Mouse (Mus musculus) adrenal gland, adult 8-10 months (tissue): Measurements from ENCODE around the gene Hcrtr2. TPM values are rescaled to one million over a fixed set of nuclear protein-coding genes. Genes with fewer than 3 reads are reported as not detected.

ENCODE experiments used
- DNase-seq: peaks from one replicate; pipeline ENCODE4 v3.0.0; 2022
- total RNA-seq, 4 experiments: library from RNA; stranded (reverse); gene quantifications; 2 replicates each; pipeline ENCODE4 v1.2.4; 2022

The Hcrtr2 gene
- total RNA-seq, 4 experiments from 2014 or later, result 0.07 to 0.17 (median 0.14) TPM

- no peak for DNase-seq
These were observed 88.8 kb downstream of the Hcrtr2 start for GRCm38 (mm10) chr9:76234899-76235298.

GRCm38 (mm10) chr9:76230400-76230799 is 93.3 kb downstream of the Hcrtr2 start:
- no peak for DNase-seq

GRCm38 (mm10) chr9:76217178-76217975 is 106.3 kb downstream of the Hcrtr2 start:
- DNase-seq, result peak; percentile 12

- DNase-seq, result no peak
These were observed 109.0 kb downstream of the Hcrtr2 start for GRCm38 (mm10) chr9:76214678-76215077.

DNA sequence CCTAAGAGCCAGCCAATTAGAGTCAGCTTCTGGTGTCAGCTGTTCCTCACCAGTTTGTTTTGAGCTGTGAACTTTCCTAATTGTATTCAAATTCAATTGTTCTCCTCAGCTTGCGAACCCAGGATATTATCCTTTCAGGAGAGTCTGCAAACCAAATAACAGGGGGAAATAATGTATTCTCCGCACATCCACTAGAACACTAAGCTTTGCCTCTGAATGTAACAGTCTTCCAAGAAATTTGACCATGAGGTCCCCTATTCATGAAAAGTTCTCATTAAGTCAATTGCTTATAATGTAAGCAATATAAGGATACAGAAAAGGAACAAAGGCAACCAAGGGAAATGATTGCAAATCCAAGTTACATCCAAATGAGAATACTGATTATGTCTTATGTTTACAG is 110.1 kb downstream of the Hcrtr2 start, which contains the start of gene Gfral:
Gene Gfral (minus strand): TSS at position 101 of the 400 bp plus-strand sequence.
- DNase-seq, result no peak

- no peak for DNase-seq
These were observed 126.7 kb downstream of the Hcrtr2 start for GRCm38 (mm10) chr9:76196917-76197316.

- DNase-seq, result no peak
These were observed 144.4 kb downstream of the Hcrtr2 start for GRCm38 (mm10) chr9:76179221-76179620.

Other genes starting within 250 kb of the Hcrtr2 start
- gene Gfral, start 110.2 kb downstream of the Hcrtr2 start, total RNA-seq, result not detected
- under 1 TPM; 0.15 to 0.49 (median 0.25) TPM for gene Fam83b, start 243.3 kb upstream of the Hcrtr2 start, total RNA-seq